Mouse (Mus musculus) mouse embryonic stem cell (cell line): ENCODE results near the gene Wfdc21.

Experiments
- in situ Hi-C, 2 experiments: fragments of 300-500 bp; cut with MboI; formaldehyde crosslinking; loops; 1 replicate in 1 of 2; 3 replicates in 1 of 2; pipeline ENCODE4 v1.14.3; 2019 to 2020; ENCODE audit warnings: low sequenced_read_pairs in 2 of 2, low pct_unique_long_range_greater_than_20kb in 1 of 2, mixed read lengths in 1 of 2; ENCODE audit not compliant: unreplicated experiment in 1 of 2

The Wfdc21 gene

GRCm38 (mm10) chr11:83746681-83747080 is at the start of gene Wfdc21:
TSS of gene Wfdc21 (plus strand) at chr11:83746940.
- in situ Hi-C loops: loop anchor here in 1 of 2 experiments (25.0 kb wide), 1 partner anchor 309 kb away; the partner anchor contains the start of genes 1700020L24Rik and Gas2l2

GRCm38 (mm10) chr11:83703705-83704104 is 43.0 kb upstream of the Wfdc21 start, which contains the start of gene Wfdc17:
TSS of gene Wfdc17 (plus strand) at chr11:83703991.
- in situ Hi-C loops: no loop called here

- in situ Hi-C loops: no loop called here
Measured at GRCm38 (mm10) chr11:83708715-83709114, 38.0 kb upstream of the Wfdc21 start, which contains the start of gene Wfdc18. TSS of gene Wfdc18 (plus strand) at chr11:83709015.

- in situ Hi-C loops: no loop called here
Measured at GRCm38 (mm10) chr11:83709683-83710082, 37.1 kb upstream of the Wfdc21 start.

- in situ Hi-C loops: no loop called here
Measured at GRCm38 (mm10) chr11:83712671-83713070, 34.1 kb upstream of the Wfdc21 start.

GRCm38 (mm10) chr11:83713925-83714324 is 32.8 kb upstream of the Wfdc21 start:
- in situ Hi-C loops: no loop called here

- in situ Hi-C loops: no loop called here
Measured at GRCm38 (mm10) chr11:83717042-83717665, 29.6 kb upstream of the Wfdc21 start.

- in situ Hi-C loops: no loop called here
Measured at GRCm38 (mm10) chr11:83720766-83721165, 26.0 kb upstream of the Wfdc21 start.

- in situ Hi-C loops: loop anchor here in 1 of 2 experiments (25.0 kb wide), 1 partner anchor 292 kb away; the partner anchor contains the start of genes 1700020L24Rik and Gas2l2
Measured at GRCm38 (mm10) chr11:83728757-83729432, 17.8 kb upstream of the Wfdc21 start.

GRCm38 (mm10) chr11:83731116-83731515 is 15.6 kb upstream of the Wfdc21 start:
- in situ Hi-C loops: loop anchor here in 1 of 2 experiments (25.0 kb wide), 1 partner anchor 294 kb away; the partner anchor contains the start of genes 1700020L24Rik and Gas2l2

GRCm38 (mm10) chr11:83733071-83733640 is 13.6 kb upstream of the Wfdc21 start:
- in situ Hi-C loops: loop anchor here in 1 of 2 experiments (25.0 kb wide), 1 partner anchor 296 kb away; the partner anchor contains the start of genes 1700020L24Rik and Gas2l2

- in situ Hi-C loops: loop anchor here in 1 of 2 experiments (25.0 kb wide), 1 partner anchor 297 kb away; the partner anchor contains the start of genes 1700020L24Rik and Gas2l2
Measured at GRCm38 (mm10) chr11:83734215-83734614, 12.5 kb upstream of the Wfdc21 start.

GRCm38 (mm10) chr11:83735881-83736280 is 10.9 kb upstream of the Wfdc21 start:
- in situ Hi-C loops: loop anchor here in 1 of 2 experiments (5.0 to 25.0 kb wide), 2 partner anchors 174 to 299 kb away; partner anchors contain the start of genes 1700020L24Rik and Gas2l2

GRCm38 (mm10) chr11:83737109-83737558 is 9.6 kb upstream of the Wfdc21 start:
- in situ Hi-C loops: loop anchor here in 1 of 2 experiments (5.0 to 25.0 kb wide), 2 partner anchors 175 to 300 kb away; partner anchors contain the start of genes 1700020L24Rik and Gas2l2

GRCm38 (mm10) chr11:83739241-83739640 is 7.5 kb upstream of the Wfdc21 start:
- in situ Hi-C loops: loop anchor here in 1 of 2 experiments (5.0 to 25.0 kb wide), 2 partner anchors 177 to 302 kb away; partner anchors contain the start of genes 1700020L24Rik and Gas2l2

- in situ Hi-C loops: loop anchor here in 1 of 2 experiments (25.0 kb wide), 1 partner anchor 303 kb away; the partner anchor contains the start of genes 1700020L24Rik and Gas2l2
Measured at GRCm38 (mm10) chr11:83740443-83740991, 6.2 kb upstream of the Wfdc21 start.

- in situ Hi-C loops: loop anchor here in 1 of 2 experiments (25.0 kb wide), 1 partner anchor 305 kb away; the partner anchor contains the start of genes 1700020L24Rik and Gas2l2
Measured at GRCm38 (mm10) chr11:83741841-83742240, 4.9 kb upstream of the Wfdc21 start.
